Mouse (Mus musculus) ovary, postnatal 14 days (tissue): ENCODE measurements around the gene Top3b.
"Not testable (repeated sequence)": the region's sequence is repeated elsewhere in the genome, so short reads cannot be mapped to it uniquely, and the experiment has no call there.

Source experiments
- DNase-seq: peaks from one replicate; pipeline ENCODE4 v3.0.0; 2022; ENCODE audit warnings: low spot score

The Top3b gene

DNA sequence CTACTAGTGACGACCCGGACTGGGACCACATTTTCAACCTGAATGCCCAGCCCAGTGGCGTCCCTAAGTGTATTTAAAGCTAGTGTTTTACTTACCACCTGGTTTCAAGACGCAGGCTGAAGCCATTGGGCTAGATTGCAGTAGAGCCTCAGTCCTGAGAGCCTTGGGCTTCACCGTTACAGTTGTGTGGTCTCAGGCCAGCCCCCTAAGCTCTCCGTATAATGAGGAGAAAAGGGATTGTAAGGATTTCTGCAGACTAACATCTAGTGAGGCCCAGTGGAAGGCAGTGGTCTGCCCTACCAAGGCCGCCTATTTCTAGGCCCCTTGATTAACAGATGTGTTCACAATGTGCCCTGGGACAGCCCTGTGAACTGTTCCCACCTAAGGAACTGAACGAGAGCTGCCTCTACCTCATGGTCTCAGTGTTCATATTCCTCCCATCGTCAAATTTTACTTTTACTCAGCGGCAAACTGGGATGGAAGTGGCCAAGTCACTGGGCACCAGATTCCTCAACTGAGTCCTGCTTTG is 26.6 kb downstream of the Top3b start:
- no peak for DNase-seq

DNA sequence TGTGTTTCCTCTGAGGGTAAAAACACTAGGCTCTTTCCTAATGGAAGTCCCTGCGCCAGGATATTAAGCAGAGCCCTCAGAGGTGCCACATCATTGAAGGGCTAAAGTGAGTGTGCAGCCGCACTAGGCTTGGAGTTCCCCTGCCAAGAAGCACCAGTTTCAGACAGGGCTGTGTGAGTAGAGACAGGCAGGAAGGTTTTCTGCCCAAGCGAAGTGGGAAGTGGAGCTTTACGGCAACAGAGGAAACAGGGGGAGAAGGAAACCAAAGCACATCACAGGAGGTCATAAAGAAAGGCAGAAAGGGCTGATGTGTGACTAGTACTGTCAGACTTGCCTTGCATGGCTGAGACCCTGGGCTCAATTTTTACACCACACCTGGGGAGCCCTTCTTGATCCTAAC is 31.8 kb downstream of the Top3b start:
- DNase-seq = no peak

DNA sequence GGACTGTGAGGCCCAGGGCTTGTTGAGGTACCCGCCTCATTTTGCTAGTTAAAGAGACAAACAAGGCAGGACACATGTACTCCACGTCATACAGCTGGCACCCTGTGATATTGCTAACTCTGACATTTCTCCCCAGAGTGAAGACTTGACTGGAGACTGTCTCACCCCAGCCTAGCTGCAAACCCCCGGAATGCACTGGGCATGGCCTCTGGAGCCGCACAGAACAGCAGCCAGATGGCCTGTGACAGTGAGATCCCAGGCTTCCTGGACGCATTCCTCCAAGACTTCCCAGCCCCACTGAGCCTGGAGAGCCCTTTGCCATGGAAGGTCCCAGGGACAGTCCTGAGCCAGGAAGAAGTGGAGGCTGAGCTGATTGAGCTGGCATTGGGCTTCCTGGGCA is 32.7 kb downstream of the Top3b start:
- DNase-seq = no peak

GRCm38 (mm10) chr16:16907799-16908198 is 37.3 kb downstream of the Top3b start:
- no peak for DNase-seq

- peak; percentile 57 for DNase-seq
Observed at GRCm38 (mm10) chr16:16911641-16912597, 41.4 kb downstream of the Top3b start.

DNA sequence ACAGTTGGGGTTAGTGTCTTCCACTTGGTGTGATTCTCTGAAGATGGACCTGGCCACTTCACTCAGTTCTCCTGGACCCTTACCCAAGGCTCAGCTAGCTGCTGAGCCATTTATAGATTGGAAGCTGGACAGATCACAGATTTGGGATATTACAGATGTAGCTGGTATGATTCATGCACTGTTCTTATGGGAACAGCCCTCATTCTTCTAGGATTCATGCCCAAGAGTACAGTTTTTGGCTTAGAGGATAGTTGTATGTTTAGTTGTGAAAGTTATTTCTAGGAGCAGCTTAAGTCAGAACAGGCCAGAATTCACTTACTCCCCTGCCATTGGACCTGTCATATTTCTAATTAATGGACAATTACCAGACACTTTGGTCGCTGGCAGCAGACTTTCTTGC is 42.9 kb downstream of the Top3b start:
- DNase-seq = no peak

GRCm38 (mm10) chr16:16918441-16919117 is 48.0 kb downstream of the Top3b start:
- DNase-seq = no peak

- peak; percentile 26 for DNase-seq
Observed at GRCm38 (mm10) chr16:16921021-16921435, 50.5 kb downstream of the Top3b start.

DNA sequence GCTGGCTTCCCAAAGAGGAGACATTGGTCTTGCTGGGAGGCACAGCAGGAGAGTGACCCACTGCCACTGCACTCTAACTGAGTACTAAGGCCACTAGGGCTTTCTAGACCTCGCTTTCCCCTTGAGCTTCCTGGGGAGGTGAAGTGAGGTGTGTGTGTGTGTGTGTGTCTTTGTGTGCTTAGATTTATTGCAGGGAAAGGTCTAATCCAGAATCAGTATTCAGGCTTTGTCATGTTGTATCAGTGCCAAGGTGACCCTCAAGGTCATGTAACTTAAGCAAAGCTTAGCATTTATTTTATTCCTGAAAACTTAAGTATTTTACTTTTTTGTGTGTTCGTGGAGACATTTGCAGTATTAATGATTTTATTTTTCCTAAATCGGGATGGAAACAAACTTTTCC is 53.9 kb downstream of the Top3b start:
- DNase-seq = no peak

GRCm38 (mm10) chr16:16926536-16926935 is 56.0 kb downstream of the Top3b start:
- DNase-seq = no peak

GRCm38 (mm10) chr16:16928908-16929307 is 58.4 kb downstream of the Top3b start:
- not testable (repeated sequence) for DNase-seq

- DNase-seq = no peak
Observed at GRCm38 (mm10) chr16:16930326-16930725, 59.8 kb downstream of the Top3b start.

- no peak for DNase-seq
Observed at GRCm38 (mm10) chr16:16930810-16931296, 60.3 kb downstream of the Top3b start.

GRCm38 (mm10) chr16:16939543-16939942 is 69.0 kb downstream of the Top3b start:
- no peak for DNase-seq

- no peak for DNase-seq
Observed at GRCm38 (mm10) chr16:16941078-16941477, 70.5 kb downstream of the Top3b start.
